Mouse (Mus musculus): ENCODE results near the gene Kidins220.
A peak's percentile ranks its signal among the peaks of the same experiment; 100 is the strongest.

Gene Kidins220

DNA sequence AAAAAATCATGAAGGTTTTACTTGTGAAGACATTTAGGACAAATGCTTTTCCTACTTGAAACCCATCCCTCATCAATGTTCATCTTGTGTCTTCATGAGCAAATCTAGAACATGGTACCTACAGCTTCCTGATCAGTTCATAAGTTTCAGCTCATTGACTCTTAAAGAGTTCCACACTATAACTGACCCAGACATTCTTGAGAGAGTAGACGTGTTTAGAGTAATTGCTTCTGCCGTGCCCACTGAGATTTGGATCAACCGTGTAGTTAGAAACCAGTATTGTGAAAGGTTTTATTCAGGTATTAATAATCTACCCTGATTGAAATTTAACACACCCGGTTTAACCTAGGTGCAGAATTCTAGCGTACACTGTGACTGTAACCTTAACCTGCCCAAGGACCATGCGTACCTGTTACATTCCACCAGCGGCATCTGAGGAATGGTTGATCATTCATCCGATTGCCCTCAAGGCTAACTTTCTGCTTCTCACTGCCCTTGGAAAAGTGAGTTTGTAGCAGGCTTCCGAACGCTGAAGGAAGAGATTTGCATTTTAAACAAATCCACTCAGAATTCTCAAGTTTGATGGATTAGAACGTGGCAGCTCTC is 12.3 kb upstream of the Kidins220 start:
- no peak for DNase-seq (ENCODE audit: low spot score in 2 of 2)

DNA sequence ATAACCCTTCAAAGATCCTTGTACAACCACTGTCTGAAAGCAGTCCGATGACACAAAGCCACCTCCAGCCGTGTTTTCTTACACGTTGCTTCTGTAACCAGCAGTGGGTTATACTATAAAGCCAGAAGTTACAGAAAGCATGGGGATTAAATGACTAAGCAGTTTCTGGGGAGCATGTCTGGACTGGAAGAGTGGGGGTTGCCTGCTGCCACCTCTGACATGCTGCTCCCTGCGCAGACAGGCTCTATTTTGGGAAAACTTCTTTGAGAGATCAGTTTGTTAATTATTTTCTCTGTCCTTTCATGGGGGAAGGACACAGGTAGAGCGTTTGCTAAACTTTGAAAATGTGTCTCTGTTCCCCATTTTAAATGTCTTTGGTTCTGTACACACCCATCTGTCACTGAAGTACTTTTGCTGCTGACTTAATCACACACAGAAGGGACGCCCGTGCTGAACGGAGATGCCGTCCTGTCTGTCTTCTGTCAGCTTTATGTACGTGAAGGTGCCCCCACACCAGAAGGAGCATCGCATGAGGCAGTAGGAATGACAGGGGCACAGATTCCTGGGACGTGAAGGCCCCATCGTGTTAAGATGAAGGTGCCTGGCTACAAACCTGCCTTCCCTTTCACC is 11.2 kb upstream of the Kidins220 start:
- DNase-seq (ENCODE audit: low spot score in 2 of 2): no peak

DNA sequence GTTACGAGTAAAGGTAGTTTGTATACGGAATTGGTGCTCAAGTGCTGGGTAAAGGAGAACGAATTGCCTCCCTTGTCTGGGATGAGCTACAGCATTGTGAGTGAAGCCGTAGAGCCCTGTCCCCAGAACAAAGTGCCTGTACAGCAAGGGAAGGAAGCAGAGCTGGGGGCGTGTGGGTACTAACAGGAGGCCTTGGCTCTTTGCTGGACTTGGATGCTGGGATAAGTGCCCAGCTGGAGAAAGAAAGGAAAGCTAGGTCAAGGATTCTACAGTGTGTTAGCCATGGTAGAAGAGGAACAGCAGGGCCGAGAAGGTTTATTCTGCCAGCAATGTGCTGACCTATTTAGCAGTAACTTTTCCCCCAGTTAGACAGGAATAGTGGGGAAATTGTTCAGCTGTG is 9.3 kb upstream of the Kidins220 start:
- no peak for DNase-seq (ENCODE audit: low spot score in 2 of 2)

GRCm38 (mm10) chr12:24966046-24966445 is 8.7 kb upstream of the Kidins220 start:
- DNase-seq (ENCODE audit: low spot score in 2 of 2): no peak

GRCm38 (mm10) chr12:24971490-24972200 is 3.1 kb upstream of the Kidins220 start:
- no peak for DNase-seq (ENCODE audit: low spot score in 2 of 2)

DNA sequence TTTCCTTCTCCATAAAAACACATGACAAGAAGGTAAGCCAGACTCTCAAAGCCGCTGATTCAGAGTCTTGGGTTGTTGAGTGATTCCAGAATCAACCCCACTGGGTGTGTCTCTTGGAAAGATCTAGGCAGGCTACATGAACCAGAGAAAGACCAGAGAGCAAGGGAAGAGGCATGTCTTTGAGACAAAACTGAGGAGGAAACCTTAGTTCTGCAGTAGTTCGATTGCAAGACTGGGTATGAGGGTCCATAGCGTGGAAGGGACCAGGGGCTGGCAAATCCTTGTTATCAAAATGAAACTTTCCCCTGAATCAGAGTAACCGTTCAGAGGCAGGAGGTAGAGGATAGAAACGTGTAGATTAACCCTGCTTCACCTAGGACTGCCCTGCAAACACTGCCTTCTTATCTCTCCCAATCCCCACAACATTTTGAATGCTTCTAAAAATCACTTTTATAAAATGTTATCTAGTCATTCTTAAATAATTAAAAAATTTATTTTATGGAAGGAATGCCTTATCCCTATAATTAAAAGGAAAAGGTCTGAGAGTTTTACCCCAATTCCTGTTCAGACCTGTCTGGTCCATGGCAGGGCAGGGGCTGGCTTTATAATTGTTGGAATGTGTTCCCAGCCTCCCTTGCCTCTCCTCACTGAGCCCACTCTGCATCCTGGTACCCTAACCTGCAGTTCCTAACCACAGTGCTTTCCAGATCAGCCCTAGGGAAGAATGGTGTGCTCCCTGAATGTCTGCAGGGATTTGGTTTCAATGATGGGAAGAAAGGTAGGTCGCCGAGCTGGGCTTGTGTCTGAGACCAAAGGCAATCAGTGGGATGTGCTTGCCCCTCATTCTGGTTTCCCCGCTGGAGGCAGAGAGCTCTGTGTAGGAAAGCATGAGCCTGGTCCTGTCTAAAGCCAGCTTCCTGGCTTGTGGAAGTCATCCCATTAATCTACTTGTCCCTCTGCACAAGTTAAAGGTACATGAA is 2.1 kb upstream of the Kidins220 start:
- no peak for DNase-seq (ENCODE audit: low spot score in 2 of 2)

- no peak for DNase-seq (ENCODE audit: low spot score in 2 of 2)
Measured at GRCm38 (mm10) chr12:24973586-24973985, 1.1 kb upstream of the Kidins220 start.

DNA sequence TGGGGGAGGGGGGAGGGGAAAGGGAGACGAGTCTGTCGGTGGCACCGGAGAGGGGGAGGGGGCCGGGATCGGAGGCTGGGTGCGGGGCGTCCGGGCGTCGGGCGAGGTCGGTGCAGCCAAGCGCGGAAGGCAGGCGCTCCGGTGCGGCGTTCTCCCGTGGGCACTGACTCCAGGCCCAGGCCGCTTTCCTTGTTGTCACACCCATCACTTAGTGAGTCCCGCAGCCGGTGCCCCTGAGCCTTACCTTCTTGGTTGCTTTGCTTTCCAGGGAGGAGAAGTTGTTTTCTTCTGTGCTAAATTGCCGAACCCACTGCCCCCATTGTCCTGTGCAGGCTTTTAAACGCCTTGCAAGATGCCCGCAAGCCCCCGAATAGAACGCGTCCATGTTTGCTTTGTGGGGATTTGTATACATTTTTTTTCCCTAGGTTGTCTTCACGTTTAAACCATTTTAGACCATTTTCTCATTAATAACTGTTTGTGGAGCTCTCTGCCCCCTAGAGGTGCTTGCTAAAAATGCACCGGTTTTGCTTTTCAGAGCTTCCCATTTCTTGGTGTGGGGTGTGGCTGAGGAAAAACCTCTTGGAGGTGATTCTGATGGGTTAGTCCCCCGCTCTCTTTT is 499 bp downstream of the Kidins220 start:
- DNase-seq (ENCODE audit: low spot score in 2 of 2): peak; percentile 64 to 80

GRCm38 (mm10) chr12:24985226-24985625 is 10.5 kb downstream of the Kidins220 start:
- DNase-seq (ENCODE audit: low spot score in 2 of 2): no peak

DNA sequence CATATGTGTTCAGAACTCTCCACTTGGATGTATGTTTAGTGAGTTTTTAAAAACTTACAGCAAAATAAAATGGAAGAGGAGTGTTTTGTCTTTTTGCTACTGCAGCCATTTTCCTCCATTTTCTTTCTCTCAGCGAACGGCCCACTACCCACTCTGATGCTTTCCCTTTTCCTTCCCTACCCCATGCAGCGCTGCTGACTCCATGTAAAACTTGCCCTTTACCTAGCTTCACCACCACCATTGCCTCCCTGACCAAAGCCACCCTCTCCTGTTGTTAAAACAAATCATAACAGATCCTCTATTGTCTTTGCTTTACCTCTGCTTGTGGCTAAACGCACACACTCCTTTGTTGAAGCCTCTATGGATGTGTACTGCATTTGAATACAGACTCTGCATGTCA is 20.6 kb downstream of the Kidins220 start:
- no peak for DNase-seq (ENCODE audit: low spot score in 2 of 2)

DNA sequence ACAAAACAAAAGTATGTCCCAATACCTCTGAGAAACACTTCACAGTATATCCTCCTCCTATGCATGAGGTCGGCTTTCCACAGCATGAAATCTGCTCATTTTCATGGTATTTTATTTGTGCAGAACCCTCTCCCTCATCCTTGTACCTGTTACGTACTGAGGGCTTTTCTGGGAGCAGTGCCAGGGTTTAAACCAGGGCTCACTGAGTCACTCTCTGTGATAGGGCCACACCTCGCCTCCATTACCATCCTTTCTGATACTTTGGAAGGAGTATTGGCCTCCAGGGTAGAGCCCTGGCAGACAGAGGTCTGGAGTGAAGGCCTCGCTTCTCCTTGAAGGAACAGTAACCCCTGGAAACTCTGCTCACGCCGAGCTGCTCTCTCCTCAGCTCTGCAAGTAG is 30.6 kb downstream of the Kidins220 start:
- no peak for DNase-seq (ENCODE audit: low spot score in 2 of 2)

DNA sequence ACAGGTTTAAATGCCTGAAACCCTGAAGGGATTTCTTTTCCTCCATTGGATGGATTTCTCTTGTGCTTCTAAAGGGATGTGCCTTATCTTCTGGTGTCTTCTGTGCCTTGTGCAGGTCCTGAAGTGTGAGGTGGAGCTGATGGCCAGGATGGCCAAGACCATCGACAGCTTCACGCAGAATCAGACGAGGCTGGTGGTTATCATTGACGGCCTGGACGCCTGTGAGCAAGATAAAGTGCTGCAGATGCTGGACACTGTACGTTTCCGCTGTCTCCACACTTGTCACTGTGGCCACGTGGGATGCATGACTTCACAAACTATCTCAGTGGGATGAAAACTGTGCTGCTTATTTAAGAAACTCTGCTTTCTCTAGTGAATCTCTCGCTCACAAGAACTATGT is 35.2 kb downstream of the Kidins220 start:
- no peak for DNase-seq (ENCODE audit: low spot score in 2 of 2)

GRCm38 (mm10) chr12:25010416-25010815 is 35.7 kb downstream of the Kidins220 start:
- no peak for DNase-seq (ENCODE audit: low spot score in 2 of 2)

- no peak for DNase-seq (ENCODE audit: low spot score in 2 of 2)
Measured at GRCm38 (mm10) chr12:25011733-25012367, 37.1 kb downstream of the Kidins220 start.

DNA sequence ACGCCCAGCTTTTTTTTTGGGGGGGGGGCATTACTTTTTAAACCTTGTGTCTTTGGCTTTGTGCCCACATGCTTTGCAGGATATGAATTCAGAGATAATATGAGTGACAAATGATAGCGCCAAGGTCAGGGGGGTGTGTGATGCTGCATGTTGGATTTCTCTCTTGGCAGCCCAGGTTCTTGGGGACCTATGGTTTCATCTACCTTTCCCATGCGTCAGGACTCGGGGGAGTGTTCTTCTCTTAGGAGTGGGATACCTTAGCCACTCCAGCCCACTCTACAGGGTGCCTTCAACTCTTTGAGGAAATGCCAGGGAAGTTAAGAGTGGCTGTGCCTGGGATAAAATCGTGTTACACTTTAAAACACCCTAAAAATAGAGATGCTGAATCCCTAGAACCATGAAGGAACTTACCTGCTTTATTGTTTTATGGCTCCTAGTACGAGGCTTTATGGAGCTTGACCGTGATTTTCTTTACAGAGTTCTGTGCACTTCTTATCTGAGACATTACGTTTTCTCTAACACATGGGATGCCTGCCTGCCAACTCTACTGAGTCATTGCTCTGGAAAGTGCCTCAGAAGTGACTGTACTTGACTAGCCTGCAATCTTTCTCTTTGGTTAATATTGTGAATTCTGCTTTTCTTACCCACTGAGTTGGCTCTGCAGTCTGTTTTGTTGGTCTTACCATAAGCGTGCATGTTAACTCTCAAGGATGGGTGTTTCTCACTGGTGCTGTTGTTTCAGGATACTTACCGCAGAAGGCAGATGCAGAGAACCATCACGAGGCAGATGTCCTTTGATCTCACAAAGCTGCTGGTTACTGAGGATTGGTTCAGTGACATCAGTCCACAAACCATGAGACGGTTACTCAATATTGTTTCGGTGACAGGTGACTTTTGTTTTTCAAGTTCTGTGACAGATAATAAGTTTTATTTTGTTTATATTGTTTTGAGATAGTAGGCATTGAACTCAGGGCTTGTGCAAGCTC is 38.1 kb downstream of the Kidins220 start:
- no peak for DNase-seq (ENCODE audit: low spot score in 2 of 2)

DNA sequence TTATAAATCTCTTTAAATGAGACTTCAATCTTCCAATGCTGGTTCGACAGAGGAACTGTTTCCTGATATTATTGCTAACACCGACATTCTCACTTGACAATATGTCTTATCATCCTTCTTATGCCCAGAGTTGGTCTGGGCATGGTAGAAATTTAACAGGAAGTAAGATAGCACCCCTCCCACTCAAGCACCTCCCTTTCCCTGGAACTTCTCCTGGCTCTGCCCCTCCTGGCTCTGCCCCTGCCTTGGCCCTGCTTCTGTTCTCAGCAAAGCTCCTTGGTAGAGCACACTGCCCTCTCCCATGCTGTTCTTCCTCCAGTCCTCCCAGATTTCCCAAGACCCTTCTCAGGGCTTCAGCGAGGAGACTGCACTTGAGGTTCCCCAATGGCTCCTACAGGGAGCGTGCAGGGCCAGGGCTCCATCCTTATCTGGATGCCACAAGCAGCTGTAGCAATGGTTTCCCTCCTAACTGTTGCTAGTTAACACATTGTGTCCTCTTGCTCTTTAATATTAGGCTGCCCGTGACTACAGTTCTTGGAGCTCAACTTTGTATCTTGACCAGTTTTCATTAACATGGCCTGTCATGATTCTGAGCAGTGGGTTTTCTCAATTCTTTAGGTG is 39.7 kb downstream of the Kidins220 start:
- no peak for DNase-seq (ENCODE audit: low spot score in 2 of 2)

DNA sequence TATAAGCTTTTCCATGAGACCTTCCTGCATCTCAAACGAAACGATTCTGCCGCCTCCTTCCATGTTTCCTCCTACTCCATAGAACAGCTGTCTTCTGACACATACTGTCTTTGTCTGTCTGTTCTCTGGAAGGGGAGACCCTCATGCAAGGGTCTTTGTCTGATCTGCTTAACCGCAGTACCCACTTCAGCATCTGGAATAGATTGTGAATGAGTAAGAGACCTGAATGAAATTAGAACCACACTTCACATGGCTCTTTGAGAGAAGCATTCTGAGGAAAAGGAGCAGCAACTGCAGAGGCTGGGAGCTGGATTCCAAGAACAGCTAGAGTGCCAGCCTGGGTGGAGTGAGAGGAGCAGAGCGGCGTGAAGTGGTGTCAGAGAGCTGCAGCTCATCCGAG is 40.2 kb downstream of the Kidins220 start:
- DNase-seq (ENCODE audit: low spot score in 2 of 2): no peak

GRCm38 (mm10) chr12:25016995-25017394 is 42.3 kb downstream of the Kidins220 start:
- no peak for DNase-seq (ENCODE audit: low spot score in 2 of 2)

GRCm38 (mm10) chr12:25021057-25021456 is 46.3 kb downstream of the Kidins220 start:
- no peak for DNase-seq (ENCODE audit: low spot score in 2 of 2)
